Comparison of ENCODE assay signal across 18 mouse cellular contexts in the genomic region with DNA sequence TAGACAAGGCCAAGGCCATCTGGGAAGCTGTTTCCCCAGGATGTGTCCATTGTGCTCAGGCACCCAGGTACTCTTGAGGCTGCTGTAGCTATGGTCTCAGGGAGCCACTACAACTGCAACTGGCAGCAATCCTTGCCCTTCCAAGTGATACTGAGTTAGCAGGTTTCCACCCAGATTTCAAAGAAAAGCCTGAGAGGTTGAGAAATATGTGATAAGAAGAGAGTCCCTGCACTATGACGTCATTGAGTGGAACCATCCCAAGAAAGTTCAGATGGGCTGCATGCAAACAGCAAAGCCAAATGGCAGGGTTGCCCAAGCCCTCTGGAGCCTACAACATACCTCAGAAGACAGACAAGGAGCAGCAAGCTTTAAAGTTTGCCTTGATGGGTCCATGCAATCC. TPM values are rescaled to one million over a fixed set of nuclear protein-coding genes. Genes with fewer than 3 reads are reported as not detected.
DNase-seq lines count a peak whose midpoint lies in the region; ATAC-seq and TF ChIP-seq lines count a peak whose summit lies in the region.
"Had no signal": no experiment of that assay in that cellular context is flagged by ENCODE, and none has a peak within 500 bp of the region (broad histone marks: within the 10 kb centered on the region; RNA-seq: fewer than 3 reads in every experiment).

No protein-coding gene starts in this region.

- no peaks in the 10 kb centered on the region for H3K27me3 ChIP-seq in megakaryocyte, embryonic 14.5 days (replicated peaks)
- H3K27me3 ChIP-seq in liver, adult 2 months (ENCODE audit: control insufficient read depth, insufficient read depth, low read length): no peaks in the 10 kb centered on the region
- H3K27me3 ChIP-seq: embryonic facial prominence, embryonic 12.5 days; heart, embryonic 12.5 days; midbrain, embryonic 12.5 days had no signal

- H3K9ac ChIP-seq in liver, adult 2 months (ENCODE audit: low read depth, low read length): no peak overlapping the region
- H3K9ac ChIP-seq: embryonic facial prominence, embryonic 12.5 days; heart, embryonic 12.5 days; lung, embryonic 14.5 days; midbrain, embryonic 12.5 days had no signal

- peak overlapping the region; percentile 22 for H3K27ac ChIP-seq in liver, adult 2 months (replicated peaks; ENCODE audit: insufficient read depth, low read depth, low read length)
- H3K27ac ChIP-seq: embryonic facial prominence, embryonic 12.5 days; hindbrain, embryonic 10.5 days; midbrain, embryonic 12.5 days had no signal

- peaks cover 74% of the 10 kb centered on the region for H3K4me1 ChIP-seq in megakaryocyte, embryonic 14.5 days
- peaks cover 33% of the 10 kb centered on the region for H3K4me1 ChIP-seq in liver, adult 2 months (ENCODE audit: control insufficient read depth, insufficient read depth, low read length)

- no peak for ATAC-seq in megakaryocyte, adult 5-6 weeks (ENCODE audit: poor library complexity, severe bottlenecking)
- ATAC-seq in activated CD4-positive, CD25-positive, alpha-beta regulatory T cell, adult 4 months: no peak
- ATAC-seq: forebrain, embryonic 14.5 days; inflammation-experienced regulatory T-cells, adult 6 months had no signal

- TF ChIP-seq CTCF in liver, adult 2 months (IDR thresholded peaks at IDR 0.05; ENCODE audit: low read depth, low read length): no peak

- H3K4me3 ChIP-seq in megakaryocyte, embryonic 14.5 days (replicated peaks): peak overlapping the region; percentile 29
- H3K4me3 ChIP-seq in liver, adult 2 months (ENCODE audit: insufficient read depth, low read depth, low read length): no peak overlapping the region
- H3K4me3 ChIP-seq: embryonic facial prominence, embryonic 12.5 days; heart, embryonic 12.5 days; hindbrain, embryonic 10.5 days; midbrain, embryonic 12.5 days had no signal

- peak; percentile 60 for DNase-seq in adrenal gland, postnatal 10 days
- no peak for DNase-seq in adrenal gland, postnatal 4 days (ENCODE audit: low spot score in 2 of 2)
- peak; percentile 91 for DNase-seq in liver, adult 2 months (ENCODE audit: extremely low read depth, low read depth, low spot score)
- DNase-seq in frontal cortex, postnatal 10 days (ENCODE audit: low spot score in 2 of 2): no peak
- DNase-seq in kidney, adult 8-10 months: no peak
- DNase-seq: cerebellum, postnatal 36 days; kidney, postnatal 25 days; lung, embryonic 14.5 days; right cerebral cortex, postnatal 14 days had no signal

- 3% methylated on average over 1 of the region's 1 CpGs for WGBS in liver, adult 2 months

- H3K36me3 ChIP-seq in megakaryocyte, embryonic 14.5 days (replicated peaks; ENCODE audit: low read length): peaks cover 65% of the 10 kb centered on the region
- peaks cover 4% of the 10 kb centered on the region for H3K36me3 ChIP-seq in liver, adult 2 months (ENCODE audit: control insufficient read depth, insufficient read depth, low read length)

- H3K79me2 ChIP-seq in liver, adult 2 months (ENCODE audit: control insufficient read depth, insufficient read depth, low read length): peaks cover 62% of the 10 kb centered on the region

- no peak for TF ChIP-seq POLR2A in liver, adult 2 months (IDR thresholded peaks at IDR 0.05; ENCODE audit: extremely low read depth, insufficient read depth, low read length)

- H3K9me3 ChIP-seq in megakaryocyte, embryonic 14.5 days: no peaks in the 10 kb centered on the region

RNA-seq across cellular contexts. Expression of gene D5Ertd579e, which starts 4.4 kb away (rescaled TPM):
- total RNA-seq in adrenal gland, postnatal 10 days (2021): 10 to 100 TPM; 49.6 to 64.1 TPM
- 10 to 100 TPM; 55.2 to 62.3 TPM for total RNA-seq in adrenal gland, postnatal 4 days (2021)
- 3.7 and 4.2 TPM in 2 replicates for polyA plus RNA-seq in megakaryocyte, embryonic 14.5 days (2012; ENCODE audit: insufficient read depth, low replicate concordance)
- 20.0 and 27.1 TPM in 2 replicates for total RNA-seq in megakaryocyte, adult 5-6 weeks (2015)
- 35.9 and 36.0 TPM in 2 replicates for total RNA-seq in megakaryocyte, adult 5-6 weeks (2017)
- total RNA-seq in liver, adult 2 months (2014; rRNA removed): 26.6 and 31.5 TPM in 2 replicates
- polyA plus RNA-seq in liver, adult 2 months (2012; rRNA removed): 11.5 and 12.7 TPM in 2 replicates
- 10 to 100 TPM; 23.3 to 24.1 TPM for polyA plus RNA-seq in activated CD4-positive, CD25-positive, alpha-beta regulatory T cell, adult 4 months (2017; shearing (Covaris generic))

RNA-seq across cellular contexts. Expression of gene Bloc1s4, which starts 57.0 kb away (rescaled TPM):
- 10 to 100 TPM; 22.6 to 27.2 TPM for total RNA-seq in adrenal gland, postnatal 10 days (2021)
- 10 to 100 TPM; 25.7 to 27.5 TPM for total RNA-seq in adrenal gland, postnatal 4 days (2021)
- 27.2 and 43.7 TPM in 2 replicates for polyA plus RNA-seq in megakaryocyte, embryonic 14.5 days (2012; ENCODE audit: insufficient read depth, low replicate concordance)
- total RNA-seq in megakaryocyte, adult 5-6 weeks (2015): 11.4 and 14.9 TPM in 2 replicates
- total RNA-seq in megakaryocyte, adult 5-6 weeks (2017): 12.2 and 13.2 TPM in 2 replicates
- 12.9 and 15.7 TPM in 2 replicates for total RNA-seq in liver, adult 2 months (2014; rRNA removed)
- 16.5 and 19.4 TPM in 2 replicates for polyA plus RNA-seq in liver, adult 2 months (2012; rRNA removed)
- polyA plus RNA-seq in activated CD4-positive, CD25-positive, alpha-beta regulatory T cell, adult 4 months (2017; shearing (Covaris generic)): 1 to 10 TPM in 1 of 2 experiments, under 1 TPM in 1; 0.95 to 1.6 TPM

Comparison
In these comparisons a context has a peak if more than half of its experiments do, and no peak if none do; other contexts are left out.
1. DNase-seq: peak in adrenal gland, postnatal 10 days (single experiment) and liver, adult 2 months (single experiment); none in adrenal gland, postnatal 4 days (0 of 2), frontal cortex, postnatal 10 days (0 of 2) and kidney, adult 8-10 months (0 of 2).